Mouse (Mus musculus) liver (tissue): ENCODE data around the gene Eid1.

ENCODE experiments used
- DNase-seq: peaks from one replicate; pipeline ENCODE4 v3.0.0-alpha.2; 2020; ENCODE audit warnings: mixed read lengths

Eid1 gene

DNA sequence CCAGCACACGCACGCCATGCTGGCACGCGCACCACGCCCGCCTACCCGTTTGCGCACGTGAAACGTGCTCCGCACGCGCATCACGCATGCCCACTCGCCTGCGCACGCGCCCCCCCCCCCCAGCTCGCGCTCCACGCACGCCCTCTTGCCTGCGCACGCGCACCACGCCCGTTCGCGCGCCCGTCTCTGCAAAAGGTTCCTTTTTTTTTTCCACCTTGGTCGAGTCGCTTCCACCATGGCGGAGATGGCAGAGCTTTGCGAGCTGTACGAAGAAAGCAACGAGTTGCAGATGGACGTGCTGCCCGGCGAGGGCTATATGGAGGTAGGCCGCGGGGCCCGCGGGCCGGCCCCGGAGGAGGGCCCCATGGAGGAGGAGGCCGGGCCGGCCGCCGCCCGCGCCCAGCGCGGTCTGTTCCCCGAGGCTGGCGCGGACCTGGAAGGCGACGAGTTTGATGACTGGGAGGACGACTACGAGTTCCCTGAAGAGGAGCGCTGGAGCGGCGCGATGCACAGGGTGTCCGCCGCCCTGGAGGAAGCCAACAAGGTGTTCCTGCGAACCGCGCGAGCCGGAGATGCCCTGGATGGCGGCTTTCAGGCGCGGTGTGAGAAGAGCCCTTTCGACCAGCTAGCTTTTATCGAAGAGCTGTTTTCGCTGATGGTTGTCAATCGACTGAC, at the start of gene Eid1:
Gene Eid1, plus strand, starts transcription at position 139 of the 675 bp plus-strand sequence.
- peak; percentile 88 for DNase-seq

DNA sequence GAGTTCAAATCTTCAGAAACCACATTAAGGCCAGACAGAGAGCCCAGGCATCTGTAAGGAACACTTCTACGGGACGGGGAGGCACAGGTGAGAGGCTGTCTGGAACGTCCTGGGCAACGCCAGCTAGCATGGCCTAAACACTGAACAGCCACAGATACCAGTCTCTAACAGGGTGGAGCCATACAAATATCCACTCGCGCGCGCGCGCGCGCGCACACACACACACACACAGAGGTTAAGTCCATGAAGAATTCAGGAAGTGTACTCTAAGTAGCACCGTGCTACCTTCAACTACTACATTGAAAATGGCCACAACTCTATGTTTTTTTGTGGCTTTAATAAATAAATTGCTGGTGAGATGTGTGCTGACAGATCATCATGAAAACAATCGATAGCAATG, 49.7 kb upstream of the Eid1 start:
- DNase-seq, result peak; percentile 45

DNA sequence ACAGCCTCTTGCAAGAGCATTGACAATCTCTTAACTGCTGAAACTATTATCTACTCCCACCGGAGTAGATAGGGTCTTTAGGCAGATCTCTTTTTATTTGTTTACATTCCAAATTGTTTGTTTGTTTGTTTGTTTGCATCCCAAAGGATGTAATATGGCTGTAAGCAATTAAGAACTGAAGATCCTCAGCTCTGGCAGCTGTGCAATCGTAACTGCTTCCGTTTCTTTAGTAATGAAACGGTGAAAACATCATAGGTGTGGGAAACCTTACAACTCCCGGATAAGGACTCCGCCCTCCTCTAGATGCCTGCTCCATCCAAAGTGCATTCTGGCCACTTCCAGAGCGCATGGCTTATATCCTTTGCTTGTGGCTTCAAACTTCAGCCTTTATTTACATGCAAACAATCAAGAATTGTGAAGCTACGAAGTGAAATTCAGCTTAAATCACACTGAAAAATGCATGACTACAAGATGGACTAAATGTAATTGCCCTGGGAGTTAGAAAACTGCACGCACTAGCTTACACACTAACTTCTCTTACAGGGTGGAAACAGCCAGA, 48.7 kb upstream of the Eid1 start:
- DNase-seq, result peak; percentile 19

DNA sequence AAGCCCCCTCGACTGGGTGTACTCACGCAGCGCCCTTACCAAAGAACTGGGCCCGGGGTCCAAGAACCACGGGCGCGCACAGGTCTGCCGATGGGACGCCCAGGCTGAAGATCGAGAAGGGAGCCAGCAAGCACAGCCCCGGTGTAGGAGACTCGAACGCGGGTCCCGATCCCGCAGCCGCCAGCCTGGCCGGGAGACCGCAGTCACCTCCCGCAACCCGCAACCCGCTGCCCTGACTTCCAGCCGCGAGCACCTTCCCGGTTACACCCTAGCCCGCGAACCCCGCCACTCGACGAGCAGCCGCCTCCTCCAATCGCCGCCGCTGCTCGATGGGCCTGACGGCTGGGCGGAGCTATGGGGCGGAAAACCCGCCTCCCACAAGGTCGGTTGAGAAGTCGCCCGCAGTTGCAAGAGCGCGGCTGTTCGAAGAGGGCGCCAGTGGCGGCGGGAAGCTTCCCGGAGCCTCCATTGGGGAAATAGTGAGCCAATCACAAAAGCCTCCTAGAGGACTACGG, 48.0 kb upstream of the Eid1 start, which contains the start of gene Cep152:
Gene Cep152, minus strand, starts transcription at position 277 of the 515 bp plus-strand sequence.
- DNase-seq, result peak; percentile 98

DNA sequence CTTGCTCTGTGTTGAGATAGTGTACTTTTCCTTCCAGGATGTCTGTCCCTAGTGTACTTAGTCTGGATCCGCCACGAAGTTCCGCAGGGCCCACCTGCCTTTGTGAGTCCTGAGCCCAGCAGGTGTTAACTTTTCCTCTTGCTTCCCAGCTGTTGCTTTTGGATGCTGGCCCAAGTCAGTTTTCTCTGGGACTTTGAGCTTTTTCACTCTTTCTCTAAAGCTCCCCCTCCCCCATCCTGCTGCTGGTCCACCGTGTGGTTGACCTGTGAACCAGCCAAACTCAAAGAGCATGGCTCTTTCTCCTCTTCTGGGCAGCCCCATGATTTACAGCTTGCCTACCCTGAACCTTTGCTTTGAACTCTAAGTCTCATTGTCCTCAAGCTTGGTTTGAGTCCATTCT, 46.4 kb upstream of the Eid1 start:
- peak; percentile 29 for DNase-seq

DNA sequence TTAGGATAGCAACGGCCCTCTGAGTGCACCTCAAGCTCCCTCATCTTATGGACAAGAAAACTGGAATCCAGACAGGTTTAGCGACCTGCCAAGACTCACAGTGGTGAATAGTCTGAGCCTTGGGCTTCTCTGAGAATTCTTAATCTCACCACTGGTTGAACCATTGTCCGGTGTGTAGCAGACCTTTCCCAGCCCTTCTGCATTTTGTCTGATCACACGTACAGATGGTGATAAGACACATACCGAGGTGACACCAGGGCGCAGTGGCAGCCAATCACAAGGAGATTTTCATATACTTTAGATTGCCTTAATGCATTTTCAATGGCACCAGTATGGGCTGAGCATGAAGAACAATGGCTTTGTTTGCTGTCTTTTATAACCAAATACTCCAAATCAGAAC, 44.4 kb upstream of the Eid1 start:
- DNase-seq, result no peak

DNA sequence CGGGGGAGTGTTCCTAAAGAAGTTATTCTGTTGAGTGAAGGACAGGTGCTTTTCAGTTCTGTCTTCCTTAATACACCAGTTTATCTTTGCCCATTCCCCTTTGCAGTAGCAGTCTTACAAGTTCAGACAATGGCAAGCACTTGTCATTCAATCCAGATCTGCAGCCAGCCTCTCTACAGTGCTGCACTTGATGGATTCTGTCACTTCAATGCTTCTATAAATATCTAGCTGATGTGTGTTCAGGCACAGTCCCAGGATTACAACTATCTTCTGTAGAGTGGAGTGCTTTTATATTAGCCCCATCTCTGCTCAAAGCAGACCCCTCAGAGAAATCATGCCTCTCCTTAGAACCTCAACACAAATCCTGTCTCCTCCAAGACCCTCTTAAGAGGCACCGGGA, 42.9 kb upstream of the Eid1 start:
- no peak for DNase-seq

DNA sequence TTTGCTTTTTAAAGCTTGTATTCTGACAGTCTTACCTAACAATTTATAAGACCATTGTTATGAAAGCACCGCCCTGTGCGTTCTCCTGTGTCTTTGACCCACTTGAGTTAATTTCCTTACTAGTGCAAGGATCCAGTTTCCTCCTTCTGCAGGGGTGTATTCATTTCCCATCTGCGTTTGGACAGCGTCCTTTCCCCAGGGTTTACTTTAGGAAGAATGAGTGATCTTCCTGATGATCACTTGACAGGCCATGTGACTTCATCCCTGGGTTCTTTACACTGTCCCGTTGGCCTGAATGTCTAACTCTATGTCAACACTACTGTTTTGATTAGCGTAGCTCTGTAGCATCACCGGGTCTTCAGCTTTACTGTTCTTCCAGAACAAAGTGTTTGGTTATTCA, 35.6 kb upstream of the Eid1 start:
- DNase-seq, result no peak

DNA sequence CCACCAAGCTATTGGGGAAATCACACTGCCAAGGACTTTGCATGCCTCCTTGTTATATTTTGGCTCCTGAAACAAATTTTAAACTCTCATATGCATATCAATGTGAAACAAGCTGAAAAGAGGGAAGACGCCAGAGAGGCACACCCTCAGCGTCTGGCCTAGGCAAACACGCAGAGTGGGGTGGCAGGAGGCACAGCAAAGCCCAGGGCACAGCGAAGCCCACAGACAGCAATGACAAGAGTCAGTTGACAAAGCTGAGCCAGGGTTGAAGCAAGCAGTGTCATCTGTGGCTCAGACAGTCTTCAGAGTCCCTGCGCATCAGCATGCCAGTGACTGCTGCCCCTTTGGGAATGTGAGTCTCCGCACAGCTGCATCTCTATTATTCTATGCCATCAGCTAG, 28.0 kb upstream of the Eid1 start:
- DNase-seq, result no peak

DNA sequence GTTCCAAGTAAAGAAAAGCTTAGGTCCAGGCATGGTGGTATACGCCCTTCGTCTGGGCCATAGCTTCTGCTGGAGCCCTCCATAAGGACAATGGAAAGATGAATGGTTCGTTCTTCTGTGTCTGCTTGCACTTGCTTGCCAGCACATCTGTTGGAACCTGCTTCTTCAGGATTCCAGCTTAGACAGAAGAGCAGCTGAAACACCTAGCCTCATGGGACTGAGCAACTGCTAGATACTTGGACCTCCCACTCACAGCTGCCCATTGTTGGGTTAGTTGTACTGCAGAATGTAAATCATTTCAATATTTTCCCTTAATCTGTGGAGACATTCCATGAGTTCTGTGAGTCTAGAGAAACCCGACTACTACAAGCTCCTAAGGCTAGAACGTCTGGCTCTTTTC, 22.9 kb upstream of the Eid1 start:
- DNase-seq, result no peak

DNA sequence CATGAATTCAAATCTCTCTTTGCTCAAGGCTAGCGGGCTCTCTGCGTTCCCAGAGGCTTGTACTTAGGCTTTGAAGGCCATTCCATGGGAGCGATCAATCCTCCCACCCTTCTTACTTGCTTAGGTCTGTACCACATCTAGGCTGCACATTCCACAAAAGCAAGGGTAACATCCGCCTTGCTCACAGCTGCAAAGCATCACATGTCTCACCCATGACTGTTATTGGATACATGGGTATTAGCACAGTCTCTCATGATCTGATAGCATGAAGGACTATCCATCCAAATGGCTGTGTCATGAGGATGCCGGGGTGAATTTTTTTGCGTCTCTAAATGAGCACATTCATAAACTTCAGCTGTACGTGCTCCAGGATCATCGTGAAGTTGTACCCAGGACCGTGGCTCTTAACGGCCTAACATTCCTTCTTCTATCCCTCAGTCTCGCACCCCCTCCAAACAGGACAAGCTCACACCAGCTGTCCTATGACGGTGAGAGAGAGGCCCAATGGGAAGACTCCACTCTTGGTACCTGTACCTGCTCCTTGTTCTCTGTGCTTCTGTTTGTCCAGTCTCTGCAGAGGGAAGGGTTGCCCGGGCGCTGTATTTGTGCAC, 22.0 kb upstream of the Eid1 start:
- no peak for DNase-seq

DNA sequence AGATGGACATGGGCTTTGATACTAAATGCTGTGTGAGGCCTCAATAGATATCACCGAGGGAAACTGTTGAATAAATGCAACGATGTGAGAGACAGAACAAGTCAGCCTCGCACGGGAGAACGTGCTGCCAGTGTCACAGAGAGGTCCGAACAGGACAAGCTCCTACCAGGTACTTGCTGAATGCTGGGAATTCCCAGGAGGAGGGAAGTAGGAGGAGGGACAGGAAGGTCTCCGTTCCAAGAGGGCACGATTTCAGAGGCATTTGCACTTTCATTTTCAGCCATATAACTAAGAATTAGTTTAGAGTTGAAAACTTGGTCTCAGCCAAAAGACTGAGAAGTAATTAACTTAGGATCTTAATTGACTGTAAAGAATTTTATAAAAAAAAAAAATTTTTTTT, 21.3 kb upstream of the Eid1 start:
- no peak for DNase-seq

DNA sequence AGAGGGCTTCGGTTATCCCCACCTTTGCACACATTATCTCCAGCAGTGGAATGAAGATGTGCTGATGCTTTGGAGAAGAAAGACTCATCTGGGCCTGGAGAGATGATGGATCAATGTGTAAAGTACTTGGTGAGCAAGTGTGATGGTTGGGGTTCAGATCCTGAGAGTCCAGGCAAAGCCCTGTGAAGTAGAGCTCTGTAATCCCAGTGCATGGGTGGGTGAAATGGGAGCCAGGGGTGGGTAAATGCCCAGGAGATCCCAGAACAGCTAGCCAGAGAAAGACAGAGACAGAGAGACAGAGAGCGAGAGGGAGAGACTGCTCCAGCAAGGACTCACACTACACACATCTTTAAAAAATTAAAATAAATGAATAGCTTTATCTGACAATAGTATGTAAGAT, 19.6 kb upstream of the Eid1 start:
- DNase-seq, result no peak

DNA sequence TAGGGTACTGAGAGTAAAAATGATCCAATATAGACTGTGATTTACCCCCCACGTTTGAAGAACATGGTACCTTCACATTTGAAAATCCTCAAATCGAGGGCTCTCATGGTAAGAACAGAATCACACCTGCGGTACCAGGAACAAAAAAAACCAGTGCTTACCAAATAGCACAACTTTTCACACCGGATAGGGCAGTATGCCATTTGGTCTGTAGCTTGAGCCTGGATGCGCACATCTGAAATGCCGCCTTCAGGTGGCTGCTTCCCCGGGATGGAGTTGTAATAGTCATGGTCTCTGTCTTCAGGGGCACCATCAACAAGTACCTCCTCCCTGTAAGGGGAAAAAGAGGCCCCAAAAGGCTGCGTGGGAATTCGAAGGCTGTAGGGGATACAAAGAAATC, 17.5 kb upstream of the Eid1 start:
- no peak for DNase-seq

DNA sequence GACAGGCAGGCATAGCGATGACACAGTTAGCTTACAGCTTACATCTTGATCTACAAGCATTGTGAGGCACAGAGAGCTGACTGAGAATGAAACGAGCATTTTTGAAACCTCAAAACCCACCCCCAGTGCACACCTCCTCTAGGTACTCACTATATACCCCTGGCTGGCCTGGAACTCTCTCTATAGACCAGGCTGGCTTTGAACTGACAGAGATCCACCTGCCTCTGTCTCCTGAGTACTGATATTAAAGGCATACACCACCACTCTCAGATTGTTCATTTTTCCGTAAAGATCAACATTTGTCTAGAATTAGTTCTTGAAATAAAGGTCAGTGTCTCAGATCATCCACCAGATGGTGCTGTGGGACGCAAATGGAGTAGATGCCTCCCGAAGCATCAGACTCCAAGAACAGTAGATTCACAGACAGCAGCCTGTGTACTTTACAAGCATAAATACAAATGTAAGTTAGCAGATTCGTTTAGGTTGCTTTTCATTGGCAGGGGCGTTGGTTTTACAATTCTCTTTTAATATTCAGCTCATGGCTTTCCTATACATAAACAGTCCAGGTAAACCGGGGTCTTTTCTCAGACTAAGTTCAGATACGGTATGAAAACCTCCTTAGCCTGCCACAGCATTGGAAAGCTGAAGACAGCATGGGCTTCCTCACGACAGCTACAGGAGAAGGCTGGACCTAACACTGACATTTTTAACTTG, 12.9 kb upstream of the Eid1 start:
- DNase-seq, result peak; percentile 72

DNA sequence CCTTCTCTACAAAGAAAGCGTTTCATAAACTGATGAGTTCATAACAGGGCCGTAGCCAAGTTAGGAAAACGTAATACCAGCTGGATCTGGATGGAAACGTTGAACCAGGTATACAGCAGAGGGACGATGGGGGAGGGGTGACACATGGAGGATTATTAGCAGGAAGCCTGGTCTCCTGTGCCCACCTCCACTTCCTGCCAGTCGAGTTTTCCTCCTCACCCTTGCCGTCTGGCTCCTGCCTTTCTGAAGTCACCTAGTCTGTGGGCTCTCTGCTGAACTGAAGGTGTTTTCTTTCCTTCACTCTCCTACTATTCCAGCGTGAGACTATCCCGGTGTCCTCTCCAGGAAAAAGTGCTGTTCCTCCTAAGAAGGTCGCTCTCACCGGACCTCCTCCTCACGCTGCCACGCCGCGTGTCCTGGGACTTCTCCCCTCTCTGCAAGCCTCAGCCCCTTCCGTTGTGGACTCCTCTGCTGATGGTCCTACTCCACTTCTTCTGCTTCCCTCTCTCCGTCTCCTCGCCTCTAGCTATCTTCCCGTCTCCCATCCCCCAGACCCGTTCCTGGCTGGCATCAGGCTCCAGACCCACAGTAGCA, 12.3 kb upstream of the Eid1 start:
- DNase-seq, result no peak

DNA sequence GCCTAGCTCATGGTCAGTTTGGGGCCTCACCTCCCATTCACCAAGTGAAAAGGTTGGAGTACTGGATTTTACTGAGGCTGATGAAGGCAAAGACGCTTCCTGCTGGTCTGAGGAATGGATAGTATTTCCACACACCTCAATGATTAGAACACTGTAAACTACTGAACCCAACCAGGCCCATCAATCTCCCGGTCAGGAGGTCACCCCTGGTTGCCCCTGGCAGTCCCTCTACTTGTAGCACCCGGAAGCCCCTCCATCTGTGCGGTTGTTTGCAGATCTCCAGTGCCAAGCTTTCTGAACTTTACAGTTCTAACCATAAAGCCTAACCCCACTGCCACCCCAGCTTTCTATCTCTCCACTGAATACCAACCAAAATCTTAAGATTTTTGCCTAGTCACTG, 11.7 kb upstream of the Eid1 start:
- no peak for DNase-seq

DNA sequence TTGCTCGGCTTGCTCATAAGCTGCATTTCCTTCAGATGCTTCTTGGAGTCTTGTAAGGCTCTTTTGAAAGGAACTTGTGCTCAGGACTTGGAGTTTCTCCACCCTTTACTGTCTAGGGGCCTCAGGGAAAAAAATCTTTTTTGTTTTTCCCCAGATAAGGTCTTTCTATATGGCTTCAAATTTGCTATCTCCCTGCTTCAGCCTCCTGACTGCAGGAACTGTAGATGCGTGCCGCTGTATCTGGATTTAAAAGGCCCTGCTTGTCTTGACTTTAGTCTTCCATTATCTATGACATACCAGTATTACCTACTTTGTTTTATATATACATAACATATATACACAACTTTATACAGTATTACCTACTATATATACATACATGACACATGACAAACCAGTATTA, 10.4 kb upstream of the Eid1 start:
- no peak for DNase-seq

DNA sequence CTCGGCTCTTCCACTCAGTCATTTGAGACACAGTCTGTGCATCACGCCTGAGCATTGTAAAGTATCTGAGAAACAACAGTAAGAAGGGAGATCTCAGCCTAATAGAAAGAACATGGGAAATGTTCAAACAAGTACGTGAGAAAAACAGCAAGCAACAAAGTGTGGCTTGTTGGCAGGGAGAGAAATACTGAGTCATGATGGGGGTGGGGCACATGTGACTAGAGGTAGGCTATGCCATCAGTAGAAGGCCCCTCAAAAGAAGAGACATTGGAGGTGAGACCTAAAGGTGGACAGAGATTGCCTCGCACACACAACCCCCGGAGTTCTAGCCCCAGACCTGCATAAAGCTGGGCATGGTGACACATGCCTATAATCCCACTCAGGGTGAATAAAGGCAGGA, 7.7 kb upstream of the Eid1 start:
- peak; percentile 64 for DNase-seq

DNA sequence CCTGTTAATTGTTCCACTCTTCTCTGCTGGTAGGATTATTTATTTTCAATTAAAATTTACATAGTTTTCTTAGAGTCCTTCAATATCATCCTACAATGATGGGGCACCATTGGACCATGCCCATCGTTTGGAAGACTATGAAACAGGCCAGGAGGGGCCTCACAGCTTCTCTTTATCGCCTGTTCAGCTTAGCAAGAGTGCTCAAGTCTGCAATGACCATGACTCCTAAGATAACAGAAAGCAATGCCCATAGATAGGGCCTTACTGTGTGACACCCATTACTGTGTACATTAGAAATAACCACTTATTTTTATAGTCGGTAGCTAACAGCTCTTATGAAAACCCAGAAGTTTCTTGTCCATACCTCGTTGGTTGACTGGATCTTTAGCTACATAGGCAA, 7.0 kb upstream of the Eid1 start:
- peak; percentile 61 for DNase-seq

DNA sequence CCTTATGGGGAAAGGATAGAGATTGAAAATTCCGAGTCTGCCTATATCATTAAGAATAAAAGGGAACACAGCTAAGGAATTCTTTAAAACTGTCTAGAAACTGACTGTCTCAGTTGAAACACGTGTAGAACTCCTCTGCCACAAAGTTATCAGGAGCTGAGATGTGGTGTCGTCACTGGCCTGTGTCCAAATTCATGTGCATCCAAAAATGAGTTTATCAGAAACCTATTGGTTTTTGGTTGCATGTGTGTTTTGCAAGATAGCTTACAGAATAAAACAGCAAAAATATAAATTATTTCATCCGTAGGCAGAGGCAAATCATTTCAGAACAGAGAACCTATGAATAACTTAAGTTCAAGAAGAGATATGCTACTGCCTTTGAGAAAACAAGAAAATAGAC, 6.2 kb upstream of the Eid1 start:
- DNase-seq, result peak; percentile 39

DNA sequence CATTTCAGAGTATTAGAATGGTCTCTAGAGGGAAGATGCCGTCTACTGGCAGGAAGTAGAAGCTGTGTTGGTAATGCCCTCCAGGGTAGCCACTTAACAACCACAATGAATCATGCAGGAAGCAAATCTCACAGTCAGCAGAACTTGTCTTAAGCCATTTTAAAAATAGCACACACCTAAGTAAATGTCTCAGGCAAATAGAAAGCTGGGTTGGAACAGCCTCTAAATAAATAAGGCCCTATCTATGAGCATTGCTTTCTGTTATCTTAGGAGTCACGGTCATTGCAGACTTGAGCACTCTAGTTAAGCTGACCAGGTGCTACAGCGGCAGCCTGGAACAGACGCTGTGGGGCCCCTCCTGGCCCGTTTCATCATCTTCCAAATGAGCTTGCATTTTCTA, 5.7 kb upstream of the Eid1 start:
- peak; percentile 59 for DNase-seq

DNA sequence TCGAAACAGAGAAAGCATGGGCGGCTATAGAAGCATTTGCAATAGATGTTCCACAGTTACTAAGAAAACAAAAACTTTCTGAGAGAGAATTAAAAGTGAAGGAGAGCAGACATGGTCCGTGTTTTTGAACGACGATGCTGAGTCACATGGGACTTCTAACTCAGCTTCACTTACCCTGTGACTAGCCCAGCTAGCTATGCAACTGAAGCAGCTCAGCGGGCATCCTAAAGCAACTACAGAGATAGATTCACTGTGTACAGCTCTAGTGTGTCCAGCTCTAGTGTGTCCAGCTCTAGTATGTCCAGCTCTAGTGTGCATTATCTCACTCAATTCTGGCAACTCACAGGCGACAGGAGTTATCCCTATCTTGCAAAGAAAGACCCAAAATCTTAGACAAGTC, 5.2 kb upstream of the Eid1 start:
- DNase-seq, result no peak
